Mouse (Mus musculus): ENCODE measurements at regions not wholly inside any gene's neighbourhood (a gene's known extent, or its start where the extent isn't known, plus 50 kb on each side); places are given as distances from the start of the nearest gene placed in this dataset.

DNA sequence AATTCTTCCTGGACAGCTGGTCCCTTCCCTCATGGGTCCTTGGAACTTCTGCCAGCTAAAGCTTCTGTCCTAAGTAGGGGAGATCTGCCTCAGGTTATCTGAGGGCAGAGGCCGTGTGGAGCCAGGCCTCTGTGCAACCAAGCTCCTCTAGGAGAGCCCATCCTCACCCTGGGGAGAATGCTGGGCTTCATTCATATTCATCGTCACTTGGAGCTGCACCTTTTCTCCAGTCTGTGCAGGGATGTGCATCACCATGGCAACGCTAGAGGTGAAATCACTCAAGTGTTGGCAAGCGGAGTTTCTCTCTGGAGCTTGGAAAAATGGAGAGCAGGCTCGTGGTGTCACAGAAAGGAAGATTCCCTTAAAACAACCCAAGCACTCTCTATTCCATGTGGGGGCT is 155.5 kb upstream of the Ppp2r3a start:
- no peak for TF ChIP-seq MYB (IDR thresholded peaks at IDR 0.05; ENCODE audit: low read depth, low read length)
- no peak for TF ChIP-seq HCFC1 (IDR thresholded peaks at IDR 0.05; ENCODE audit: low read depth, low read length)
- TF ChIP-seq EP300 (IDR thresholded peaks at IDR 0.05; ENCODE audit: low read depth in 1 of 2, low read length in 2 of 2): no peak
- TF ChIP-seq CTCF (IDR thresholded peaks at IDR 0.05 in 2 of 3, conservative IDR thresholded peaks at IDR 0.05 in 1 of 3; ENCODE audit: control insufficient read depth in 1 of 3, insufficient read depth in 1 of 3, low read depth in 2 of 3, low read length in 3 of 3, poor library complexity in 1 of 3, severe bottlenecking in 1 of 3): no peak
- TF ChIP-seq RAD21 (IDR thresholded peaks at IDR 0.05; ENCODE audit: low read depth, low read length): no peak
- TF ChIP-seq KAT2A (conservative IDR thresholded peaks at IDR 0.05; ENCODE audit: low read depth, low read length): no peak
- TF ChIP-seq MEF2A (IDR thresholded peaks at IDR 0.05; ENCODE audit: extremely low read depth, insufficient replicate concordance, low read depth, low read length, poor library complexity, severe bottlenecking): no peak
- no peak for TF ChIP-seq MAZ (IDR thresholded peaks at IDR 0.05; ENCODE audit: low read depth, low read length)

Measured in MEL (cell line).